Comparison of ENCODE assay signal across 17 mouse cellular contexts in the genomic region with DNA sequence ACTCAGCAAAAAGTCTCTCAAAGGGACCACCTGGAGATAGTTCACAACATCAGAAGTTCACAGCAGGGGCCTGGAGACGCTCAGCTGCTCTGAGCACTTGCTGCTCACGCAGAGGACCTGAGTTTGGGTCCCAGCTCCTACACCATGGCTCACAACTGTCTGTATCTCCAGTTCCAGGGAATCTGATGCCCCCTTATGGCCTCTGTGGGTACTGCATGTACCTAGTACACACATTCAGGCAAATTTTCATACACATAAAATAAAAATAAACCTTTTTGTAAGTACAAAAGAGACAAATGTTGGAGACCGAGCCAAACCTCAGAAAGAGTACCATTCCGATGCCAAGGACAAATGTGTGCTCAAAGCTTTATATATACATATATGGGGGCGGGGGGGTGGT. TPM values are rescaled to one million over a fixed set of nuclear protein-coding genes. Genes with fewer than 3 reads are reported as not detected.
DNase-seq lines count a peak whose midpoint lies in the region; ATAC-seq and TF ChIP-seq lines count a peak whose summit lies in the region.
"Had no signal": no experiment of that assay in that cellular context is flagged by ENCODE, and none has a peak within 500 bp of the region (broad histone marks: within the 10 kb centered on the region; RNA-seq: fewer than 3 reads in every experiment).

No protein-coding gene starts in this region.

- ATAC-seq in kidney, embryonic 15.5 days (replicated peaks; ENCODE audit: low FRiP score), result no peak
- no peak for ATAC-seq in midbrain, postnatal 0 days (ENCODE audit: low FRiP score)
- no peak for ATAC-seq in midbrain, embryonic 16.5 days

- H3K4me2 ChIP-seq in kidney, embryonic 15.5 days, result no peak overlapping the region
- no peak overlapping the region for H3K4me2 ChIP-seq in midbrain, postnatal 0 days (ENCODE audit: low read depth, low read length, poor library complexity, severe bottlenecking)
- no peak overlapping the region for H3K4me2 ChIP-seq in midbrain, embryonic 16.5 days (ENCODE audit: low read length)
- H3K4me2 ChIP-seq: embryonic facial prominence, embryonic 13.5 days; stomach, embryonic 15.5 days had no signal

- H3K4me3 ChIP-seq in kidney, adult 2 months (ENCODE audit: insufficient read depth, low read depth, low read length), result no peak overlapping the region
- H3K4me3 ChIP-seq in kidney, embryonic 15.5 days (replicated peaks), result no peak overlapping the region
- no peak overlapping the region for H3K4me3 ChIP-seq in midbrain, postnatal 0 days (ENCODE audit: low read depth, low read length)
- no peak overlapping the region for H3K4me3 ChIP-seq in midbrain, embryonic 16.5 days (ENCODE audit: low read depth, low read length)
- H3K4me3 ChIP-seq: embryonic facial prominence, embryonic 13.5 days; midbrain, embryonic 10.5 days; stomach, embryonic 15.5 days had no signal

- H3K27ac ChIP-seq in kidney, adult 2 months (ENCODE audit: insufficient read depth, low read depth, low read length), result no peak overlapping the region
- H3K27ac ChIP-seq in kidney, embryonic 15.5 days, result no peak overlapping the region
- no peak overlapping the region for H3K27ac ChIP-seq in midbrain, postnatal 0 days (ENCODE audit: low read depth, low read length)
- no peak overlapping the region for H3K27ac ChIP-seq in midbrain, embryonic 16.5 days (ENCODE audit: low read length)
- H3K27ac ChIP-seq: midbrain, embryonic 10.5 days; stomach, embryonic 15.5 days had no signal

- no peak for TF ChIP-seq POLR2A in kidney, adult 2 months (IDR thresholded peaks at IDR 0.05; ENCODE audit: low read depth, low read length)

- DNase-seq in kidney, adult 2 months, result no peak
- no peak for DNase-seq in midbrain, postnatal 0 days (ENCODE audit: low spot score)
- peak; percentile 18 for DNase-seq in ES-CJ7 (ENCODE audit: low read depth, low spot score)
- peak; percentile 46 for DNase-seq in induced T-regulatory cell, adult 2 months (ENCODE audit: low read depth)
- no peak for DNase-seq in ovary, adult 18-20 months (ENCODE audit: low spot score)
- DNase-seq in retina, embryonic 14.5 days (ENCODE audit: low spot score), result no peak
- DNase-seq: adrenal gland, postnatal 25 days; gastrocnemius, postnatal 10 days; heart, postnatal 14 days; kidney, postnatal 14 days; lung, postnatal 10 days; right cerebral cortex, postnatal 4 days had no signal

- no peak overlapping the region for H3K9ac ChIP-seq in kidney, embryonic 15.5 days
- no peak overlapping the region for H3K9ac ChIP-seq in midbrain, postnatal 0 days (replicated peaks; ENCODE audit: low read length, poor library complexity, severe bottlenecking)
- H3K9ac ChIP-seq in midbrain, embryonic 16.5 days (ENCODE audit: low read depth, low read length), result no peak overlapping the region
- H3K9ac ChIP-seq: embryonic facial prominence, embryonic 13.5 days; stomach, embryonic 15.5 days had no signal

- TF ChIP-seq CTCF in kidney, adult 2 months (conservative IDR thresholded peaks at IDR 0.05; ENCODE audit: insufficient read depth, insufficient read length, low read depth, low read length), result 0 out of 2 replicates have a peak, but pooled peaks have one; percentile 26
- TF ChIP-seq CTCF in midbrain, postnatal 0 days (IDR thresholded peaks at IDR 0.05), result 0 out of 2 replicates have a peak, but pooled peaks have one; percentile 11

- H3K4me1 ChIP-seq in kidney, adult 2 months (ENCODE audit: control insufficient read depth, insufficient read depth, low read length), result no peaks in the 10 kb centered on the region
- peaks cover 10% of the 10 kb centered on the region for H3K4me1 ChIP-seq in kidney, embryonic 15.5 days
- H3K4me1 ChIP-seq in midbrain, postnatal 0 days (ENCODE audit: insufficient read depth, low read length), result no peaks in the 10 kb centered on the region
- no peaks in the 10 kb centered on the region for H3K4me1 ChIP-seq in midbrain, embryonic 16.5 days (ENCODE audit: control insufficient read depth, insufficient read depth, low read length)
- H3K4me1 ChIP-seq: midbrain, embryonic 10.5 days; stomach, embryonic 15.5 days had no signal

- WGBS in kidney, adult 2 months, result 97% methylated on average over 5 of the region's 5 CpGs
- 94% methylated on average over 5 of the region's 5 CpGs for WGBS in kidney, embryonic 15.5 days
- WGBS in midbrain, postnatal 0 days, result 92% methylated on average over 5 of the region's 5 CpGs
- 90% methylated on average over 5 of the region's 5 CpGs for WGBS in midbrain, embryonic 16.5 days

- no peaks in the 10 kb centered on the region for H3K27me3 ChIP-seq in kidney, adult 2 months (replicated peaks; ENCODE audit: control insufficient read depth, insufficient read depth, low read length)
- no peaks in the 10 kb centered on the region for H3K27me3 ChIP-seq in kidney, embryonic 15.5 days
- no peaks in the 10 kb centered on the region for H3K27me3 ChIP-seq in midbrain, postnatal 0 days (ENCODE audit: insufficient read depth, low read length)
- no peaks in the 10 kb centered on the region for H3K27me3 ChIP-seq in midbrain, embryonic 16.5 days (ENCODE audit: control insufficient read depth, insufficient read depth, low read depth, low read length)
- H3K27me3 ChIP-seq: embryonic facial prominence, embryonic 13.5 days; stomach, embryonic 15.5 days had no signal

- H3K36me3 ChIP-seq in kidney, adult 2 months (ENCODE audit: control insufficient read depth, insufficient read depth, low read length), result no peaks in the 10 kb centered on the region
- no peaks in the 10 kb centered on the region for H3K36me3 ChIP-seq in kidney, embryonic 15.5 days
- no peaks in the 10 kb centered on the region for H3K36me3 ChIP-seq in midbrain, postnatal 0 days (ENCODE audit: insufficient read depth, low read length)
- H3K36me3 ChIP-seq in midbrain, embryonic 16.5 days (ENCODE audit: control insufficient read depth, insufficient read depth, low read length), result no peaks in the 10 kb centered on the region
- H3K36me3 ChIP-seq: embryonic facial prominence, embryonic 13.5 days; midbrain, embryonic 10.5 days; stomach, embryonic 15.5 days had no signal

- 0 out of 2 replicates have a peak, but pooled peaks cover 5% of the 10 kb centered on the region for H3K9me3 ChIP-seq in kidney, embryonic 15.5 days (replicated peaks)
- no peaks in the 10 kb centered on the region for H3K9me3 ChIP-seq in midbrain, postnatal 0 days (ENCODE audit: low read length)
- no peaks in the 10 kb centered on the region; the same call in 1 of the 2 replicates for H3K9me3 ChIP-seq in midbrain, embryonic 16.5 days (replicated peaks; ENCODE audit: control insufficient read depth, low read length, poor library complexity, severe bottlenecking)
- H3K9me3 ChIP-seq: embryonic facial prominence, embryonic 13.5 days; stomach, embryonic 15.5 days had no signal

RNA-seq across cellular contexts. Expression of gene Ets2, which starts 44.1 kb away (rescaled TPM):
- 33.8 and 38.8 TPM in 2 replicates for polyA plus RNA-seq in kidney, adult 2 months (2012; rRNA removed)
- 62.1 and 63.1 TPM in 2 replicates for polyA plus RNA-seq in kidney, embryonic 15.5 days (2015; fragmentation: Nextera tagmentation; extraction: Ambion mirVana)
- 19.0 and 21.9 TPM in 2 replicates for total RNA-seq in midbrain, postnatal 0 days (2014; rRNA removed)
- polyA plus RNA-seq in midbrain, postnatal 0 days (2015; fragmentation: Nextera tagmentation; extraction: Ambion mirVana), result 15.9 and 16.5 TPM in 2 replicates
- polyA plus RNA-seq in midbrain, embryonic 16.5 days (2015; fragmentation: Nextera tagmentation; extraction: Ambion mirVana), result 21.2 and 21.9 TPM in 2 replicates

Comparison
In these comparisons a context has a peak if more than half of its experiments do, and no peak if none do; other contexts are left out.
1. DNase-seq: peak in ES-CJ7 (single experiment) and induced T-regulatory cell, adult 2 months (single experiment); none in kidney, adult 2 months (single experiment), midbrain, postnatal 0 days (single experiment), ovary, adult 18-20 months (single experiment) and retina, embryonic 14.5 days (single experiment).